Mouse (Mus musculus): ENCODE measurements around the gene Auts2. TPM values are rescaled to one million over a fixed set of nuclear protein-coding genes. Genes with fewer than 3 reads are reported as not detected.
A peak's percentile ranks its signal among the peaks of the same experiment; 100 is the strongest.

Gene Auts2
- polyA plus RNA-seq, 1 experiment from 2014 or later: 76.2 TPM

- Histone ChIP-seq H3K4me2 (no peak overlapping the region), H3K27ac (replicated peaks) (no peak overlapping the region), H3K4me3 (no peak overlapping the region), H3K9ac (no peak overlapping the region), H3K4me1 (replicated peaks) (peaks cover 19% of the 10 kb centered on the region), H3K9me3 (no peaks in the 10 kb centered on the region), H3K27me3 (no peaks in the 10 kb centered on the region), H3K36me3 (no peaks in the 10 kb centered on the region)
- ATAC-seq (ENCODE audit: low FRiP score, low read depth): no peak
- 46% methylated on average over 6 of the region's 6 CpGs for WGBS
These were observed 705.1 kb downstream of the Auts2 start for GRCm38 (mm10) chr5:131838064-131838463.

- no peak for ATAC-seq (ENCODE audit: low FRiP score, low read depth)
- no peaks in the 10 kb centered on the region for H3K36me3 ChIP-seq
- H3K4me1 ChIP-seq (replicated peaks): peaks cover 24% of the 10 kb centered on the region
- H3K4me3 ChIP-seq: no peak overlapping the region
- H3K27me3 ChIP-seq: no peaks in the 10 kb centered on the region
- no peak overlapping the region for H3K9ac ChIP-seq
- WGBS: 69% methylated on average over 6 of the region's 6 CpGs
- H3K4me2 ChIP-seq: no peak overlapping the region
- no peak overlapping the region for H3K27ac ChIP-seq (replicated peaks)
- no peaks in the 10 kb centered on the region for H3K9me3 ChIP-seq
These were observed 707.0 kb downstream of the Auts2 start for GRCm38 (mm10) chr5:131836014-131836735.

- no peaks in the 10 kb centered on the region for H3K9me3 ChIP-seq
- H3K27ac ChIP-seq (replicated peaks): peak overlapping the region; percentile 54; the same call in 1 of the 2 replicates
- H3K36me3 ChIP-seq: no peaks in the 10 kb centered on the region
- peaks cover 19% of the 10 kb centered on the region for H3K4me1 ChIP-seq (replicated peaks)
- H3K4me3 ChIP-seq: no peak overlapping the region
- H3K4me2 ChIP-seq: no peak overlapping the region
- peak; percentile 54; the same call in 1 of the 2 replicates for ATAC-seq (ENCODE audit: low FRiP score, low read depth)
- H3K27me3 ChIP-seq: no peaks in the 10 kb centered on the region
- WGBS: 26% methylated on average over 19 of the region's 19 CpGs
- no peak overlapping the region for H3K9ac ChIP-seq
These were observed 710.0 kb downstream of the Auts2 start for GRCm38 (mm10) chr5:131832891-131833876.

GRCm38 (mm10) chr5:131830111-131830510 lies 713.0 kb downstream of the Auts2 start:
- H3K4me2 ChIP-seq: no peak overlapping the region
- 75% methylated on average over 6 of the region's 6 CpGs for WGBS
- no peak overlapping the region for H3K4me3 ChIP-seq
- H3K27ac ChIP-seq (replicated peaks): no peak overlapping the region
- H3K9me3 ChIP-seq: no peaks in the 10 kb centered on the region
- no peaks in the 10 kb centered on the region for H3K36me3 ChIP-seq
- peaks cover 26% of the 10 kb centered on the region for H3K4me1 ChIP-seq (replicated peaks)
- no peak overlapping the region for H3K9ac ChIP-seq
- no peaks in the 10 kb centered on the region for H3K27me3 ChIP-seq
- no peak for ATAC-seq (ENCODE audit: low FRiP score, low read depth)

GRCm38 (mm10) chr5:131829248-131829647 lies 713.9 kb downstream of the Auts2 start:
- no peak overlapping the region for H3K9ac ChIP-seq
- H3K4me2 ChIP-seq: no peak overlapping the region
- H3K4me1 ChIP-seq (replicated peaks): peaks cover 34% of the 10 kb centered on the region
- H3K27me3 ChIP-seq: no peaks in the 10 kb centered on the region
- WGBS: 67% methylated on average over 3 of the region's 3 CpGs
- H3K36me3 ChIP-seq: no peaks in the 10 kb centered on the region
- ATAC-seq (ENCODE audit: low FRiP score, low read depth): no peak
- no peaks in the 10 kb centered on the region for H3K9me3 ChIP-seq
- no peak overlapping the region for H3K4me3 ChIP-seq
- H3K27ac ChIP-seq (replicated peaks): no peak overlapping the region

- no peak overlapping the region for H3K27ac ChIP-seq (replicated peaks)
- WGBS: 80% methylated on average over 2 of the region's 2 CpGs
- no peak overlapping the region for H3K4me2 ChIP-seq
- peaks cover 33% of the 10 kb centered on the region for H3K4me1 ChIP-seq (replicated peaks)
- H3K36me3 ChIP-seq: no peaks in the 10 kb centered on the region
- no peak overlapping the region for H3K4me3 ChIP-seq
- no peaks in the 10 kb centered on the region for H3K9me3 ChIP-seq
- ATAC-seq (ENCODE audit: low FRiP score, low read depth): no peak
- no peak overlapping the region for H3K9ac ChIP-seq
- H3K27me3 ChIP-seq: no peaks in the 10 kb centered on the region
These were observed 714.5 kb downstream of the Auts2 start for GRCm38 (mm10) chr5:131828607-131829006.

- Histone ChIP-seq H3K4me1 (replicated peaks) (peaks cover 23% of the 10 kb centered on the region), H3K27me3 (no peaks in the 10 kb centered on the region), H3K4me2 (no peak overlapping the region), H3K9ac (no peak overlapping the region), H3K9me3 (no peaks in the 10 kb centered on the region), H3K27ac (replicated peaks) (no peak overlapping the region), H3K4me3 (no peak overlapping the region), H3K36me3 (no peaks in the 10 kb centered on the region)
- no peak for ATAC-seq (ENCODE audit: low FRiP score, low read depth)
- 92% methylated on average over 8 of the region's 8 CpGs for WGBS
These were observed 716.5 kb downstream of the Auts2 start for GRCm38 (mm10) chr5:131826362-131827261.

- no peak for ATAC-seq (ENCODE audit: low FRiP score, low read depth)
These were observed 717.7 kb downstream of the Auts2 start for GRCm38 (mm10) chr5:131825421-131825820.

GRCm38 (mm10) chr5:131824197-131824991 lies 718.8 kb downstream of the Auts2 start:
- Histone ChIP-seq H3K9ac (no peak overlapping the region), H3K4me2 (no peak overlapping the region), H3K4me1 (replicated peaks) (peaks cover 23% of the 10 kb centered on the region), H3K27ac (replicated peaks) (peak overlapping the region; percentile 56), H3K36me3 (no peaks in the 10 kb centered on the region), H3K4me3 (no peak overlapping the region), H3K27me3 (no peaks in the 10 kb centered on the region), H3K9me3 (no peaks in the 10 kb centered on the region)
- ATAC-seq (ENCODE audit: low FRiP score, low read depth): peak; percentile 86
- WGBS: 7% methylated on average over 11 of the region's 11 CpGs

More at GRCm38 (mm10) chr5:131825421-131825820, 717.7 kb downstream of the Auts2 start:
- Histone ChIP-seq H3K9ac (no peak overlapping the region), H3K4me1 (replicated peaks) (peaks cover 23% of the 10 kb centered on the region), H3K4me2 (no peak overlapping the region), H3K9me3 (no peaks in the 10 kb centered on the region), H3K36me3 (no peaks in the 10 kb centered on the region), H3K27me3 (no peaks in the 10 kb centered on the region), H3K27ac (replicated peaks) (peak overlapping the region; percentile 56; the same call in 1 of the 2 replicates), H3K4me3 (no peak overlapping the region)
- WGBS: 21% methylated on average over 3 of the region's 3 CpGs

GRCm38 (mm10) chr5:131821461-131821860 lies 721.7 kb downstream of the Auts2 start:
- no peak for ATAC-seq (ENCODE audit: low FRiP score, low read depth)

GRCm38 (mm10) chr5:131819251-131819691 lies 723.9 kb downstream of the Auts2 start:
- Histone ChIP-seq H3K27ac (replicated peaks) (no peak overlapping the region), H3K27me3 (no peaks in the 10 kb centered on the region), H3K4me1 (replicated peaks) (peaks cover 15% of the 10 kb centered on the region), H3K36me3 (no peaks in the 10 kb centered on the region), H3K4me3 (no peak overlapping the region), H3K4me2 (no peak overlapping the region), H3K9me3 (no peaks in the 10 kb centered on the region), H3K9ac (no peak overlapping the region)
- 84% methylated on average over 15 of the region's 15 CpGs for WGBS
- ATAC-seq (ENCODE audit: low FRiP score, low read depth): no peak

More at GRCm38 (mm10) chr5:131821461-131821860, 721.7 kb downstream of the Auts2 start:
- no peak overlapping the region for H3K9ac ChIP-seq
- H3K9me3 ChIP-seq: no peaks in the 10 kb centered on the region
- no peak overlapping the region for H3K27ac ChIP-seq (replicated peaks)
- no peaks in the 10 kb centered on the region for H3K36me3 ChIP-seq
- H3K4me1 ChIP-seq (replicated peaks): peaks cover 20% of the 10 kb centered on the region
- WGBS: 71% methylated on average over 4 of the region's 4 CpGs
- no peak overlapping the region for H3K4me2 ChIP-seq
- H3K27me3 ChIP-seq: no peaks in the 10 kb centered on the region
- H3K4me3 ChIP-seq: no peak overlapping the region
